Mouse (Mus musculus) common myeloid progenitor, adult 5-6 weeks (primary cell): ENCODE data around the gene Sytl3. TPM values are rescaled to one million over a fixed set of nuclear protein-coding genes. Genes with fewer than 3 reads are reported as not detected.
"Not testable (repeated sequence)": the region's sequence is repeated elsewhere in the genome, so short reads cannot be mapped to it uniquely, and the experiment has no call there.

Experiments
- ATAC-seq: replicated peaks from 2 replicates; pipeline ENCODE4 v1.8.0; 2016; ENCODE audit warnings: low read depth, mild to moderate bottlenecking, moderate TSS enrichment, inconsistent platforms; ENCODE audit not compliant: poor library complexity, severe bottlenecking
- total RNA-seq: library from RNA; stranded (forward); fragments of 200-1000, 187-1606 nt; gene quantifications from 2 replicates; pipeline ENCODE4 v1.2.3, GENCODE M21; 2017

Sytl3 gene
- 1.1 TPM in 1 of 2 replicates, not detected in the other for total RNA-seq

GRCm38 (mm10) chr17:6658801-6659200 is at the start of gene Sytl3:
Sytl3 (plus strand) TSS chr17:6659093.
- not testable (repeated sequence) for ATAC-seq

GRCm38 (mm10) chr17:6613524-6613923 is 45.4 kb upstream of the Sytl3 start:
- ATAC-seq: not testable (repeated sequence)

- ATAC-seq: not testable (repeated sequence)
These were observed 44.6 kb upstream of the Sytl3 start for GRCm38 (mm10) chr17:6614316-6614715.

- not testable (repeated sequence) for ATAC-seq
These were observed 42.2 kb upstream of the Sytl3 start for GRCm38 (mm10) chr17:6616731-6617130.

GRCm38 (mm10) chr17:6617689-6618400 is 41.0 kb upstream of the Sytl3 start:
- ATAC-seq: not testable (repeated sequence)

GRCm38 (mm10) chr17:6619271-6619670 is 39.6 kb upstream of the Sytl3 start:
- not testable (repeated sequence) for ATAC-seq

- not testable (repeated sequence) for ATAC-seq
These were observed 38.9 kb upstream of the Sytl3 start for GRCm38 (mm10) chr17:6620035-6620434.

- ATAC-seq: not testable (repeated sequence)
These were observed 38.0 kb upstream of the Sytl3 start for GRCm38 (mm10) chr17:6620730-6621451.

GRCm38 (mm10) chr17:6621976-6622375 is 36.9 kb upstream of the Sytl3 start:
- ATAC-seq: not testable (repeated sequence)

GRCm38 (mm10) chr17:6624926-6625558 is 33.9 kb upstream of the Sytl3 start:
- ATAC-seq: not testable (repeated sequence)

- ATAC-seq: not testable (repeated sequence)
These were observed 28.5 kb upstream of the Sytl3 start for GRCm38 (mm10) chr17:6630398-6630797.

- ATAC-seq: not testable (repeated sequence)
These were observed 26.0 kb upstream of the Sytl3 start for GRCm38 (mm10) chr17:6632850-6633249.

GRCm38 (mm10) chr17:6635781-6636180 is 23.1 kb upstream of the Sytl3 start:
- not testable (repeated sequence) for ATAC-seq

- no peak for ATAC-seq
These were observed 22.0 kb upstream of the Sytl3 start for GRCm38 (mm10) chr17:6636861-6637260.

- not testable (repeated sequence) for ATAC-seq
These were observed 21.5 kb upstream of the Sytl3 start for GRCm38 (mm10) chr17:6637434-6637833.

- not testable (repeated sequence) for ATAC-seq
These were observed 20.4 kb upstream of the Sytl3 start for GRCm38 (mm10) chr17:6638444-6638843.

- ATAC-seq: not testable (repeated sequence)
These were observed 19.4 kb upstream of the Sytl3 start for GRCm38 (mm10) chr17:6639486-6639885.

GRCm38 (mm10) chr17:6640044-6640637 is 18.8 kb upstream of the Sytl3 start:
- ATAC-seq: peak; percentile 20; the same call in 1 of the 2 replicates

- peak; percentile 88 for ATAC-seq
These were observed 18.0 kb upstream of the Sytl3 start for GRCm38 (mm10) chr17:6640771-6641429.

GRCm38 (mm10) chr17:6644210-6644609 is 14.7 kb upstream of the Sytl3 start:
- not testable (repeated sequence) for ATAC-seq
